Mouse (Mus musculus) T-helper 2 cell (primary cell): ENCODE data around the gene Arhgap45.
"Not testable (repeated sequence)": the region's sequence is repeated elsewhere in the genome, so short reads cannot be mapped to it uniquely, and the experiment has no call there.

Experiments
- in situ Hi-C: fragments of 300-600 bp; cut with MboI, MseI; formaldehyde crosslinking; loops from one replicate; pipeline ENCODE4 v1.15.1; 2025; ENCODE audit warnings: high pct_unique_total_duplicates

Arhgap45 gene

DNA sequence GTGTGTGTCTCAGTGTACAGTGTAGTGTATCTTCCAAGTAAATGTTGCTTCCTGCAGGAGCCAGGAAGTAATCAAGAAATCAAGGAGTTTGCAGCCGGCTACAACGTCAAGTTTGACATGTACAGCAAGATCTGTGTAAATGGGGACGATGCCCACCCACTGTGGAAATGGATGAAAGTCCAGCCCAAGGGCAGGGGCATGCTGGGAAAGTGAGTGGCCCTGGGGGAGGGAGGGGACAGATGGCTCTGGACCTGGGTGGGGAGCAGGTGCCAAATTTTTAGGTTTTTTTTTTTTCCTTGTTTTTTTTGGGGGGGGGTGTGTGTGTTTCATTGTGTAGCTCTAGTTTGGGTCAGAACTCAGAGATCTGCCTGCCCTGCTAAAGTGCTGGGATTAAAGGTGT is 38.5 kb downstream of the Arhgap45 start:
- in situ Hi-C loops = not testable (repeated sequence)

DNA sequence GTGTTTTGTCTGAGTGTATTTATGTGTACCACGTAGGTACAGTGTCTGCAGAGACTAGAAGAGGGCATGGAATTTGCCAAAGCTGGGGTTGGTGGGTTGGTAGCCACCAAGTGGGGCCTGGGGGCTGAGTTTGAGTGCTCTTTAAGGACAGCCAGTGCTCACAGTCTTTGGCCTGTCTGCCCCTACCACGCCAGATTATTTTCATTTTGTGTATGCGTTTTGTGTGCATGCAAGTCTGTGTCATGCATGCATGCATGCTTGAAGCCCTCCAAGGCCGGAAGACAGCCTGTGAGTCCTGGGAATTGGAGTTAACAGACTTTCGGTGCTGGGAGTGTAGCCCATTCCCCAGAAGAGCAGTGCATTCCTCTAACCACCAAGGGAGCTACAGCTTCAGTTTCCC is 38.9 kb downstream of the Arhgap45 start:
- in situ Hi-C loops = no loop called here

DNA sequence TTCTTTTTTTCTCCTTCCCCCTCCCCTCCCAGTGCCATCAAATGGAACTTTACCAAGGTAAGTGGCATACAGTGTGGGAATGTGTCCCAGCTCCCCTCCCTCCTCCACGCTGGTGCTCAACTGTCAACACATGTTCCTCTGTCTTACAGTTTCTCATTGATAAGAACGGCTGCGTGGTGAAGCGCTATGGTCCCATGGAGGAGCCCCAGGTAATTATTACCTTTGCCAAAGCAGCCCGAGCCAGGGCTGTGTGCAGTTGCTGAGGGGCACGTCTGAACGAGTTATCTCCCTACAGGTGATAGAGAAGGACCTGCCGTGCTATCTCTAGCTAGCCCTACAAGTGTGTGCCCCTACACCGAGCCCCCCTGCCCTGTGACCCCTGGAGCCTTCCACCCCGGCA is 39.4 kb downstream of the Arhgap45 start:
- in situ Hi-C loops = no loop called here

DNA sequence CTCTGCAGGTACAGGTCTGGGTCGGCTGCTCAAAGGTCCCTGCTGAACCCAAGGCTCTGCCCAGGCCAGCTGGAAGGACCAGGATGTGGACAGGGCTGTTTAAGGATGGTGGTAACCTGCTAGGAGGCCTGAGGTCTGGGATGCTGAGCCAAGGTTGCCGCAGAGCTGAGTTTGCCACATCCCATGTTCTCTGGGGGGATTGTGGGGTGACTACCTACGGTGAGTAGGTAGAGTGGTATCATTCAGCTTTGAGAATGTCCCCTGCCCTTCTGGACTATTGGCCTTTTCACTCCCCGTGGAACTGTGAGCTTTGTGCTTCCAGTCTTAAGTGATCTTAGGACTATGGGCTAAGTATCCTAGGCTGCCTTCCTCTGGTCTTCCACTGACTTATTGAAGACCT is 40.1 kb downstream of the Arhgap45 start:
- in situ Hi-C loops = no loop called here

DNA sequence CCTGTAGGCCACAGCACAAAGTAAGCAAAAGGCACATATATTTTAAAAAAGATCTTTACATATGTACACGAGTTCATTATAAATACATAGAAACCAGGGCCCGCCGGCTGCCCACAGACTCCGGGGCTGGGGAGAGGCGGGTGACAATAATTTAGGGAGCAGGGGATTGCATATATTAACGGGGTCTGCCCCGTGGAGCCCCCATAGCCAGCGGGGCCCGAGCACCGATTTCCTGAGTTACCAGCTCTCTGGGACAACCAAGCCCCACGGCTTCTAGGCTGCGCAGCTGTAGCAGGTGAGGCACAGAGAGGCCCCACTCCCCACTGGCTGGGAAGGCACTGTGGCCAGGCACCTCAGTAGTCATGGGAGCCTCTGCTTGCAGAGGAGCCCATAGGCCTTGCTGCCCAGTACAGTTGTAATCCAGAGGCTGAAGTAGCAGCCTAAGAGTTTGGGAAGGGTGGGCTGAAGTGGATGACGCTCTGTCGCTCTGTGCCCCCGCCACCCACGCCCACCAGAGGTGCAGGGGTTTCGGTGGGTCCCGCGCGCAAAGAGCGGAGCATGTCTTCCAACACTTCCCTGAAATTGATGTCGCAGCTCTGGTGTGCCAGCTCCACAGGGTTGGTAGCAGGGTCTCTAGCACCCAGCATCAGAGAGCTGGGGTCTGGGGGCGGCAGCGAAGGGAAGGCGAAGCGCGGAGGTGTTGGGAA is 40.7 kb downstream of the Arhgap45 start:
- in situ Hi-C loops = no loop called here

DNA sequence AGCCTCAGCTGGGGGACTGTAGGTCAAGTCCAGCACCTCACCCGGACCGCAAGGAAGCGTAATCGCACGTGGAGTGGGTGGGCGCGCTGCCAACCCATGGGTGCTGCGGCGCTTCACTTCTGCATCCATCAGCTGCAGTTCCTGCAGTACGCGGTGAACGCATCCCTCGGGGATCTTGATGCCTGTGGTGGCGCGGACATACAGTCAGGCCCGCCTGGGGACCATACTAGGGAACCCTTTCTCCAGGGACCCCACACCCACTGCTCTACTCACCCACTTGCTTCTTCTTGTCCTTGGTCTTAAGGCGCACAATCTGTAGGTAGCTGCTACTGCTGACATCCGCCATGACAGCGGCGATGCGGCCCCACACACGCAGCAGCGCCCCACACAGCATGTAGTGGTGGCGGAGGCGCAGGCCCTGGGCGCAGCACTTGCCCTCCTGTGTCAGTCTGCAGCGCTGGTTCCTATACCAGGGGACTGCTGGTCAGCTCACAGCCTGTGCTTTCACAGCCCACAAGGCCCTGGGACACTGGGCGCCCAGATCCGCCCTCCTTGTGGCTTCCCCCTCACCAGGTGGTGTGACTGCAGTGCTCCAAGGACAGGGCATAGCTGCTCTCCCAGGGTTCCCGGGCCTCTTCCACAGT is 41.4 kb downstream of the Arhgap45 start:
- in situ Hi-C loops = no loop called here

DNA sequence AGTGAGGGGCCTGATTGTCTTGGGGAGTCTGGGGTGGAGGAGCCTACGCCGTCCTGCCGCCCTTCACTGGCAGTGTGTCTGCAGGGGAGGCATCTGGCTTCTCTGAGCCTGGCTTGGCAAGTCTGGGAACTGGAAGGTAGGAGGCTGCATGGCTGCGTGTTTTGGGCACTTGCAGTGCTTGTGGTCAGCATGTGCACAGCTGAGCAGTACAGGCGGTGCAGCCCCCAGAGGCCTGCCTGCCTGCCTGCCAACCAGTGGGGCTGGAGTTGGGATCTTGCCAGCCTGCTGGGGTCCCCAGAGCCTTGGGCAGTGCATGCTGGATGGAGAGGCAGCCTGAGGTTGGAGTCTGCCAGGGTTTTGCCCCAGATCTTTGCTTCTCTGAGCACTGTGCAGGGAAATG is 46.7 kb downstream of the Arhgap45 start:
- in situ Hi-C loops = no loop called here

DNA sequence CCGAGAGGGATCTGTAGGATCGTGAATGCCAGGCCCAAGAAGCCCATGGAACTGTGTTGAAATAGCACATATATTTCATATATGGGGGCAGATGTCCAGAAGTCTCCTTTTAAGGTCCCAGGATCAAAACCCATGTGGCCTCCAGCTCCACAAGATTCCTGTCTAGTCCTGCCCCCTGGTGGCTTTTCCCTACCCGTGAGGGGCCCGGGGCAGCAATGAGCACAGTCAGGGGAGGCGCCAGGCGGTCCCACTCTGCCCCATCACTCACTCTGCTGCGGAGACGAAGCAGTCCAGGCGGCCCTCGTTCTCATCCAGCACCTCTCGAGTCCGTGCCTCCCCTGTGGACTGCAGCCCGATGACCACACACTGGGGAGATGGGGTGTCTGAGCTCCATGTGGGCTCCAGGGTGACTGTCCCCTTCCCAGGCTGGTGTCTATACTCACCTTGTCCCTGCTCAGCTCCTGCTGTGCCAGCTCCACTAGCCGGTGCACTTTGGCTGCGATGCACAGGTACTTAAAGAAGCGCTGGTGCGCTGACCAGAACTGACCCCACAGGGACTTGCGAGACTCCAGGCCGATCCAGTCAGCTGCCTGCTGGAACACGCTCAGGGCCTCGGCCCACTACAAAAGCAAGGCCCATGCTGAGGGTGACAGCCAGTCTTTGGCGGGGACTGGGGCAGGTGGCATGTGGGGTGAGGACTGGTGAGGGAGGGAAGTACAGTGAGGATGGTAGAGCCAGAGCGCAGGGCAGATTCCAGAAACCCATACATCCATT is 47.6 kb downstream of the Arhgap45 start:
- in situ Hi-C loops = no loop called here

DNA sequence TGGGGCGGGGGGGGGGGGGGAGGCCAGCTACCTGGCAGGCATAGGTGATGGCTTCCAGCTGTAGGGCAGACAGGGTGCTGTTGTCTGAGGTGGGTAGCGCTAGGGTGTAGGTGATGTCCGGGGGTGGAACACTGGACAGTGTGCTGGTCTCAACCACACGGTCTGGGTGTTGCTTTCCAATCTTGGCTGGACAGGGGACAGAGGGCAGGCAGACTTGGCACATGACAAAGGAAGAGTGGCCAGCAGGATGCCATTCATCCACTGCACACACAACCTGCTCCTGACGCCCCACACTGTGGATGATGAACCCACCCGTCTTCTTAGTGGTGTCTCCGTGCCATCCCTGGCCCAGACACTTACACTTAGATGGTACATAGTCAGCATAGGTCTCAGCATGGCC is 52.8 kb downstream of the Arhgap45 start:
- in situ Hi-C loops = no loop called here

DNA sequence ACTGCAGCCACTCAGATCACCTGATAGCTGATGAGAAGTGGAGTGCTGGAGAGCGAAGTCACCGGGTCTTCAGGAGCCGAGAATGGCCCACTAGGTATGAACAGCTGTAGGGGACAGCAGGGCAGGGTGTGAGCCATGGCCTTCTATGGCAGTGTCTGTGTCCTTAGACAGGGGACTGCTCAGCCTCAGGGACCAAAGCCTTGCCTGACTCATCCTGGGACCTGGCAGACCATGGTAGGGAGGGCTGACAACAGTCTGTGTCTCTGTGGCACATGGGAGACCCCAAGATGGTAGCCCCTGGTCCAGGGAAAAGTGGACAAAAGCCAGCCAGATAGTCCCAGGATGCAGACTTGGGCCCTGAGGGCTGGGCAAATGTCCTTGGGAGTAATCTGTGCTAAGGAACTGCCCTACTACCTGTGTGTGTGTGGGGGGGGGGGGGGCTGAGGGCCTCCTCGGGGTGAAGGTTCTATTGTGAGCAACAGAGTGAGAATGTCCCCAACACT is 53.5 kb downstream of the Arhgap45 start:
- in situ Hi-C loops = no loop called here

DNA sequence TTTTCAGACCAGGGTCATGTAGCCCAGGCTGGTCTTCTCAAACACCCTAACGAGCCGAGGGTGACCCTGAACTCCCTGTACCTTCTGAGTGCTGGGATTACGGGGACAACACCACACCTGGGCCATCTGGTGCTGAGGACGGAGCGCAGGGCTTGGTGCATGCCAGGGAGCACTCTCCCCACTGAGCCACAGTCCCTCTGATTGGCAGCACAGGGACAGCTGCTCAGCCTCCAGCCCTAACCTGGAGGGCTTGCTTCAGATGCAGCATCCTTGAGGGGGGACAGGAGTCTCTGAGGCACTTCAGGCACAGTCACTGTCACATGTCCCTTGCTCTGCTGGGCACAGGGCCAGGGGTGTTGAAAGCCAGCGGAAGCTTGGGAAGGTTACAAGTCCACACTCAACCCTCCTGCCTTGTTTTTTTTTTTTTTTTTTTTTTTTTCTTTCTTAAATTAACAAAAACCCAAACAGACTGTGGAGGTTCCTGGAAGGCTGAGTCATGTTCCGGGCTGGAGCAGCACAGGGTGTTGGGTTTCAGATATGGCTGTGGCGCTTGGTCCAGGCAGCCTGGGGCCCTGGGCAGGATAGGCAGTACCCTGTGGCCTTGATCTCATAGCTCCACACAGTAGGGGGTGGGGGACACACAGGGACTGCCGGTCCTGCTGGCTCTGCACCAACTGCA is 54.5 kb downstream of the Arhgap45 start:
- in situ Hi-C loops = no loop called here

DNA sequence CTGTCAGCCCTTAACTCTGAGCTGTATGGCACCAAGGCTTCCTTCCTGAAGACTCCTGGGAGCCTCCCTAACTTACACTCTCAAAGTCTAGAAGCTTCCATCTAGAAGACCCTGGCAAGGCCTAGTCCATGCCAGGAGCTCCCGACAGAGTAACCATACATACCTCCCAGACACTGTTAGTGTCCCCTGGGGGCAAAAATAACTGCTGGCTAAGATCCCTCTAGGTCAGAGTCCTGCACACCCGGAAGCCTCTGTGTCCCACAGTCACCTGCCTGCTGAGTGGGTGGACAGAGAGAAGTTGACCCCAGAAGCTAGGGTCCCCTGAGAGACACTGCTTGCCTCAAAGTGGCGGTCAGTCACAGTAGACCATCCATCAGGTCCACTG is 55.1 kb downstream of the Arhgap45 start:
- in situ Hi-C loops = no loop called here

DNA sequence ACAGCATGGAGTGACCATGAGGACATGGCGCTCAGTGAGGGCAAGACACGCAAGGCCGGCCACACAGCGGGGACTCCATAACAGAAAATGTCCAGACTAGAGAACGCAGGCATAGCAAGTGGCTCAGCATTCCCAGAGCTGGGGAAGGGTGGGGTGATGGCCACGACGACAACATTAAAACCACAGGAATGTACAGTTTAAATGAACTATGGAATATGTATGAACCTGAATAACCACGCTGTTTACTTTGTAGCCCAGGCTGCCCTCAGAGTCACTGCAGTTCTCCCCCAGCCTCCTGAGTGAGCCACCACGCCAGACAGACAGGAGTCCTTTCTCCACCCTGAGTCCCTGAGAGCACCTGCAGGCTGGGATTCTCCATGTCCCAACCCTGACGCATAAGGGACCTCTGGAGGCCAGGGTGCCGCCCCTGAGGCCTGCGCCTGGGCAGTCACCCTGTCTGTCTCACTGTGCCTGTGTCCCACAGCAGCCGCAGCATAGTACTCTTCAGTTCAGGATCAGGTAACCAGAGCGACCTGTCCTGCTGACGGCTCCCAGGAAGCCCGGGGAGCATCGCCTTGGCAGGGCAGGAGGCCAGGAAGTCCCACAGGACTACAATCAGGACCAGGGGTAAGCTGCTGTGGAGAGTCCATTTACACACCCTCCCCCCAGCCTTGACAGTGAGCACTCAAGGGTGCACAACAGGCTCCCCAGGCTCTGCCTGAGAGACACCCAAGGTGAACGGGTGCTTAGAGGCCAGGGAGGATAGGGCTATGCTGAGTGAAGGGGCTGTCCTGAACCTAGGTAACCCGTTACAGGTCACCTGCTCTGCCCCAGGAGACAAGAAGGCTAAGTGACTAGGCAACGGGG is 56.4 kb downstream of the Arhgap45 start:
- in situ Hi-C loops = no loop called here

DNA sequence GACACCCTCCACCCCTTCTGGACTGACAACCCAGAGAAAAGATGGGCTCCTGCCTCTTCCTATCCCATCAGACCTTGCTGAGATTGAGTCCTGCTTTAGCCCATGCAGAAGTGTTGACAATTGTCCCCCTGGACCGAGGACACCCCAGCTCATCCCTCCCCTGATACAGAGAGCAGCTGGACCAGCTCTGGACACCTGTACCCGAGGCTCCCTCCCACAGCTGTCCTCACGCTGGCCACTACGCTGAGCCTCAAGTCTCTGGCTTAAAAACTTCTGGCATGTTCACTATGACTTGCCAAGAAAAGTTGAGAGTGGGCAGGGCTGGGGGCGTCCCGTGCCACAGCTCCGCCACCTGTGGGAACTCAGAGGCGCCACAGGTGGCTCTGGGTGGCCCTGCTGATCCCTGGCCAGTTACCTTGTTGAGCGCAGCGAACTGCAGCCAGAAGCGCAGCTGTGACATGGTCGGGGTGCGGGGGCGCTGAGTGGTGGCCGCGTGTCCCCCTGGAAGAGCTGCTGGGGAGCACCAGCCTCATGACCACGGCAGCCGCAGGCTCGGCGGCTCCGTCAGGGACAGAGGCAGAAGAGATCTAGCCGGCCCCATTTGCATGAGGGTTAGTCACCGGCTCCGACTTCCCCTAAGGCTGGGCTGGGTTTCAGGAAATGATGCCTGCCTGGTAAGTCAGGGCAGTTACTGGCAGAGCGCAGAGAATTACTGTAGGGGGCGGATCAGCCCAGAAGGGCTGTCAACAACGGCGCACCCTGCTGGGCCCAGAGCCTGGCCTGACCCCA is 58.6 kb downstream of the Arhgap45 start:
- in situ Hi-C loops = no loop called here

DNA sequence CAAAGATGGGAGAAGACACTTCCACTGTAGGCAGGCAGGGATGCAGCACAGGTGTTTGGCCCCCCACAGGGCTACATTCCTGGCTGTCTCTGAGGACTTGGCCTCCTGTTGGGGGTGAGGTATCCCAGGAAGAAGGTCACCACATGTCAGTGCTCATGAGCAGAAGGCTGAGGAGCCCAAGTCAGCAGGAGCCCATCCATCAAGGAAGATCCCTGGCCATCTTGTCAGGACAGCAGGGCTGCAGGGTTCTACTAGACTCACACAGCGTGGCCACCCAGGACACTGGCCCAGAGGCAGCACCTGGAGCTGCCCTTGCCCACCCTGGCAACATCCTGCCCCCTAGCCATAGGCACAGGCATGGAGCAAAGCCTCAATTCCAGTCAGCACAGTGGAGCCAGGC is 59.5 kb downstream of the Arhgap45 start:
- in situ Hi-C loops = no loop called here

DNA sequence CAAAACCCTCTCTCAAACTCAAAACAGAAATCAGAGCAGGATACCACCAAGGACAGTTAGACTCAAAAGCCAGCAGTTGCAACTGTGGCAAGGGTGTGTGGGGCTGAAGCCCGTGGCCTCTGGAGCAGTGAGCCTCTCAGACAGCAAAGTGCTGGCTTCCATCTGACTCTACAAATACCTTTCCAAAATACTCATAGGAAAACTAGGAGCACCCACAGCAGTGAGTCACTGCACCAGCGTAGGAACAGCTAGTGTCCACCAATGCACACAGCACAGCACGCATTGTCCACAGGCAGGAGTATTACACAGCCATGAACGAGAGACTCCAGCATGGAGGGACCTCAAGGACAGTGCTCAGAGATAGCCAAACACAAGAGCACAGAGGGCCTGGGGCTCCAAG is 59.9 kb downstream of the Arhgap45 start:
- in situ Hi-C loops = no loop called here

DNA sequence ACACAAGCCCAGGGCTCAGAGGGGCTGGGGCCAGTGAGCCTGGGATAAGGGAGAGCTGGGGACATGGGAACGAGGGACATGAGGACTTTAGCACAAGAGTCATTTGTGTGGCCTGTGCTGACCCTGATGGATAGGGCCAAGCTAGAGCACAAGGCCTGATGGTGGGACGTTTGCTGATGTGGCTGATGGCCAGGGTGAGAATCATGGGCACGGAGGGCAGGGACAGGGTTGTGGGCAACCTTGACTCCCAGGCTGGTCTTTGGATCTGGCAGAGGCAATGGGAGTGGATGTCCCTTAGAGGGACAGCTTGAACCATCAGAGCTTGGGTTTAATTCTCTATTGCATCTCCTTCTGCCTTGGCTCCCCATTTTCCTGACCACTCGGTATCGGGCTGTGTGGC is 60.9 kb downstream of the Arhgap45 start:
- in situ Hi-C loops = no loop called here

DNA sequence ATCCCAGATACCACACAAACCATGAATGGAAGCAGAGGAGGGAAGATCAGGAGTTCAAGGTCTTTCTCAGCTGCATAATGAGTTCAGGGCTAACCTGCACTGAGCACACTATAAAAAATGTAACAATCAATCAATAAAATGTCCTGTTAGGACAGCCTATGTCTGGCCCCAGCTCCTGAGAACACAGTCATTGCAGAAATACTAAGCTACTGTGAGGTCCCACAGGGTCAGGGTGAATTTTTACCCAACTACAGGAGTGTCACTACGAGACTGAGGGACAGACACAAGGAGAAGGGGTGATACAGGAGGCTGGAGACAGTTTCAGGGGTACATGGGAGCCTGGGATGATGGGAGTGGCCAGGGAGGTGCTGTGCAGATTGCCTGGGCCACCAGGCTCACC is 61.9 kb downstream of the Arhgap45 start:
- in situ Hi-C loops = no loop called here

DNA sequence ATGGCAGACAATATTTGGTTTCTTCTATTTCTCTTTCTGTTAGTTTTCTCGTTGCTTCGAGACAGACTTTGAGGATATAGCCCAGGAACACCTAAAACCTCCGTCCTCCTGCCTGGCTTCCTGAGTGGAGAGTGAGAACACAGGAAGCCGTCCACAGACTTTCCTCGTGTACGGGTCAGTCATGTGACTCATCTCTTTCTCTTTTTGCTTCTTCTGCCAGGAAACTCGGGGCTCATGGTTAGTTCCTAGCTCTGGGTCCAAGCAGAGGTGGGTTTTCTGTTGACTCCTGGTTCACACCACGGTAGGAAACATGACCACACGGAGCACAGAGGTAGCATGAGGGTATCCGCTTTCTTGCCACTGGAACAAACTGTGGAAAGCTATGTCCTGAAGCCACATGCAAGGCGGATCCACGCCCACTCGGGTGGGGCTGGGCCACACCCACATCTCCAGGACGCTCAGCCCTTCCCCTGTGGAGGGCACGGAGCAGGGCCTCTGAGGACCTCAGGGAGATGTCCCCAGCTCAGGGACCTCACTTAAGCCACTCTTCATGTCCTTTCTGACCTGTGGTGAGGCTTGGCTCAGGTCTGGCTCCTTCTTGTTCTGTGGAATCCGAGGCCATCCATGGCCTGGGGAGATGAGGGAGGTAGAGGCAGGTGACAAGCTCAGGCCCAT is 64.1 kb downstream of the Arhgap45 start:
- in situ Hi-C loops = no loop called here
